Mouse (Mus musculus) spleen, postnatal 14 days (tissue): Measurements from ENCODE around the gene Fry.
A peak's percentile ranks its signal among the peaks of the same experiment; 100 is the strongest.

ENCODE experiments used
- DNase-seq, 2 experiments: peaks; one replicate each; pipeline ENCODE4 v3.0.0; 2021 to 2022; ENCODE audit warnings: low spot score in 2 of 2

The Fry gene

GRCm38 (mm10) chr5:150168712-150169111 is 50.3 kb downstream of the Fry start:
- DNase-seq: peak in 1 of 2 experiments; percentile 52

- no peak for DNase-seq
These were observed 53.1 kb downstream of the Fry start for GRCm38 (mm10) chr5:150171562-150171961.

- DNase-seq: no peak
These were observed 55.4 kb downstream of the Fry start for GRCm38 (mm10) chr5:150173869-150174268.

- DNase-seq: no peak
These were observed 56.5 kb downstream of the Fry start for GRCm38 (mm10) chr5:150174950-150175349.

GRCm38 (mm10) chr5:150176251-150177015 is 58.0 kb downstream of the Fry start:
- DNase-seq: no peak

GRCm38 (mm10) chr5:150177757-150178156 is 59.3 kb downstream of the Fry start:
- DNase-seq: no peak

- DNase-seq: no peak
These were observed 59.9 kb downstream of the Fry start for GRCm38 (mm10) chr5:150178194-150178801.

GRCm38 (mm10) chr5:150180985-150181607 is 62.7 kb downstream of the Fry start:
- DNase-seq: no peak

- DNase-seq: no peak
These were observed 66.5 kb downstream of the Fry start for GRCm38 (mm10) chr5:150184959-150185358.

- no peak for DNase-seq
These were observed 67.7 kb downstream of the Fry start for GRCm38 (mm10) chr5:150186121-150186520.

- no peak for DNase-seq
These were observed 68.2 kb downstream of the Fry start for GRCm38 (mm10) chr5:150186676-150187075.

- DNase-seq: no peak
These were observed 69.6 kb downstream of the Fry start for GRCm38 (mm10) chr5:150188031-150188430.

- DNase-seq: no peak
These were observed 72.3 kb downstream of the Fry start for GRCm38 (mm10) chr5:150190454-150191358.

- DNase-seq: peak in 1 of 2 experiments; percentile 23
These were observed 77.2 kb downstream of the Fry start for GRCm38 (mm10) chr5:150195514-150196210.

GRCm38 (mm10) chr5:150196211-150196585 is 77.8 kb downstream of the Fry start:
- DNase-seq: no peak

GRCm38 (mm10) chr5:150196881-150197311 is 78.5 kb downstream of the Fry start:
- DNase-seq: no peak

- no peak for DNase-seq
These were observed 88.3 kb downstream of the Fry start for GRCm38 (mm10) chr5:150206749-150207148.

GRCm38 (mm10) chr5:150207596-150207995 is 89.2 kb downstream of the Fry start:
- no peak for DNase-seq

GRCm38 (mm10) chr5:150208009-150208408 is 89.6 kb downstream of the Fry start:
- DNase-seq: no peak

GRCm38 (mm10) chr5:150214081-150214480 is 95.6 kb downstream of the Fry start:
- DNase-seq: no peak

- DNase-seq: no peak
These were observed 97.6 kb downstream of the Fry start for GRCm38 (mm10) chr5:150216066-150216465.
